Mouse (Mus musculus) embryonic facial prominence, embryonic 15.5 days (tissue): ENCODE data around the gene Rab32. TPM values are rescaled to one million over a fixed set of nuclear protein-coding genes. Genes with fewer than 3 reads are reported as not detected.
"Not testable (repeated sequence)": the region's sequence is repeated elsewhere in the genome, so short reads cannot be mapped to it uniquely, and the experiment has no call there.

Experiments
- ATAC-seq: fragments of 200-750 bp; cut with Nextera tagmentation; 2 replicates; pipeline ENCODE4 v1.8.0; 2017; ENCODE audit warnings: low read depth, moderate TSS enrichment; ENCODE audit not compliant: insufficient number of reproducible peaks, low FRiP score, low TSS enrichment
- H3K27ac ChIP-seq: fragments of 300-500 bp; sonication (generic); replicated peaks from 2 replicates; pipeline ENCODE4 v1.5.1; 2015; ENCODE audit warnings: mild to moderate bottlenecking, inconsistent platforms
- H3K27me3 ChIP-seq: fragments of 300-500 bp; sonication (generic); 2 replicates; pipeline ENCODE4 v1.6.1; 2015; ENCODE audit warnings: inconsistent platforms
- H3K36me3 ChIP-seq: fragments of 300-500 bp; sonication (generic); 2 replicates; pipeline ENCODE4 v1.6.1; 2015; ENCODE audit warnings: mild to moderate bottlenecking, inconsistent platforms
- H3K4me1 ChIP-seq: fragments of 300-500 bp; sonication (generic); 2 replicates; pipeline ENCODE4 v1.6.1; 2015; ENCODE audit warnings: inconsistent platforms
- H3K4me2 ChIP-seq: fragments of 300-500 bp; sonication (generic); replicated peaks from 2 replicates; pipeline ENCODE4 v1.6.1; 2015; ENCODE audit warnings: mild to moderate bottlenecking, inconsistent platforms
- H3K4me3 ChIP-seq: fragments of 300-500 bp; sonication (generic); replicated peaks from 2 replicates; pipeline ENCODE4 v1.5.1; 2015; ENCODE audit warnings: mild to moderate bottlenecking, inconsistent platforms
- H3K9ac ChIP-seq: fragments of 300-500 bp; sonication (generic); 2 replicates; pipeline ENCODE4 v1.6.1; 2015; ENCODE audit warnings: inconsistent platforms
- H3K9me3 ChIP-seq: fragments of 300-500 bp; sonication (generic); replicated peaks from 2 replicates; pipeline ENCODE4 v1.6.1; 2016; ENCODE audit warnings: inconsistent platforms
- WGBS: fragments of 180-500 bp; shearing (Covaris S2); methylation state at CpG from one replicate; pipeline ENCODE4 v1.1.7; 2015; 5-methylcytosine and 5-hydroxymethylcytosine counted together
- polyA plus RNA-seq: library from polyadenylated mRNA; unstranded; fragments of >200 nt; fragmentation: Nextera tagmentation; extraction: Ambion mirVana; gene quantifications from 2 replicates; pipeline ENCODE4 v1.2.1, GENCODE M21; 2015

The Rab32 gene
- 19.5 and 19.8 TPM in 2 replicates for polyA plus RNA-seq

DNA sequence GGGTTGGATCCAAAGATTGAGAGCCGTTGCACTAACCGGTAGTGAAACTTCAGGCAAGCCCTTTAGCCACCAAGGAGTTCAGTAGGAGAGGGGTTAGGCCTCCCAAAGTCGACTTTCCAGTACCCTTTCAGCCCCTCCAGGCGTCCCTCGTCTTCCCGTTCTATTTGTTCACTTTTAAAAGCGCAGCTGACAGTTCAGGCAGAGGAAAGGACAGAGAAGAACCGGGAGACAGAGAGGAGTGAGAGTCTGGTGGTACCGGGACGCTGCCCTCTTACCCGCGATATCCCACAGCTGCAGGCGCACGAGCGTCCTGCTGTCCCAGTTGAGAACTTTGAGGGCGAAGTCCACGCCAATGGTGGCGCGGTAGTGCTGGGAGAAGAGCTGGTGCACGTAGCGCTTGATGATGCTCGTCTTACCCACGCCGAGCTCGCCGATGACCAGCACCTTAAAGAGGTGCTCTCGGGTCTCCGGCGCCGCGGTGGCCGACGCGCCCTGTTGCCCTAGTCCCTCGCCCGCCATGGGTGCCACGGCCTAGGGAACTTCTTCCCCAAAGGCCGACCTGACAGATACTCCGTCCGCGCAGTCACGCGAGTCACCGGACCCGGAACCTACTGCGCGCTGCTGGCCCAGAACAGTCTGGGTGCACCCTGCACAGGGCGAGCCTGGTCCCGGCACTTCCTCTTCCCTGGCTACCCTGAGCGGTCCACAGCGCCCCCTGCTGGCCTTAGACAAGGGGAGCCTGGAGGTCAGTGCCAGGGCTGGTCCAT, at the start of gene Rab32:
Rab32 (minus strand) TSS at position 696 of the 767 bp plus-strand sequence.
- under 1% methylated on average over 51 of the region's 51 CpGs for WGBS
- no peaks in the 10 kb centered on the region for H3K27me3 ChIP-seq
- H3K4me1 ChIP-seq = peaks cover 11% of the 10 kb centered on the region
- H3K9ac ChIP-seq = peak within 1 kb of the TSS; percentile 40
- no peaks in the 10 kb centered on the region for H3K9me3 ChIP-seq
- H3K27ac ChIP-seq = peak within 1 kb of the TSS; percentile 29
- ATAC-seq = peak; percentile 90
- H3K4me2 ChIP-seq = peak within 1 kb of the TSS; percentile 90
- no peaks in the 10 kb centered on the region for H3K36me3 ChIP-seq
- peak within 1 kb of the TSS; percentile 64 for H3K4me3 ChIP-seq

GRCm38 (mm10) chr10:10600771-10601170, 42.7 kb upstream of the Rab32 start:
- Histone ChIP-seq H3K4me1 (no peaks in the 10 kb centered on the region), H3K9me3 (no peaks in the 10 kb centered on the region), H3K4me2 (no peak overlapping the region), H3K4me3 (no peak overlapping the region), H3K27ac (no peak overlapping the region), H3K36me3 (no peaks in the 10 kb centered on the region), H3K9ac (no peak overlapping the region), H3K27me3 (no peaks in the 10 kb centered on the region)
- 78% methylated on average over 3 of the region's 3 CpGs for WGBS
- ATAC-seq = no peak

DNA sequence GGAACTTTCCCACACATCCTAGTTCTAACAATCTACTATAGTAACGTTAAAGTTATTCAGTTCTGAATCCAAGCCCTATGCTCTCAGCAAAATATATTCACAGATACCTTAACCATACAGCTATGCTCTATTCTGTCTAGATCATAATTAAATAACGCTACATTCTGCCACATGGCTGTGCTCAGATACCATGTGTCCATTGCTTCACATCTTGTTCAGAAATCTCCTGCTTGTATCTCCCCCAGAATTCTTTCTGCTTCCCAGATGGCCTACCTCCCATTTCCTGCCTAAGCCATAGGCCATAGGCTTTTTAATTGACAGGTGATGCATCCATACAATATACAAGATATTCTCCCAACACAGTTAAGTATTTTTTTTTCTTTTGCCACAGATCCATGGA, 39.4 kb upstream of the Rab32 start:
- not testable (repeated sequence) for H3K4me1 ChIP-seq, H3K9me3 ChIP-seq, H3K27ac ChIP-seq, H3K27me3 ChIP-seq, ATAC-seq, H3K36me3 ChIP-seq, H3K4me2 ChIP-seq, H3K4me3 ChIP-seq, H3K9ac ChIP-seq
- WGBS = 84% methylated on average over 2 of the region's 2 CpGs

DNA sequence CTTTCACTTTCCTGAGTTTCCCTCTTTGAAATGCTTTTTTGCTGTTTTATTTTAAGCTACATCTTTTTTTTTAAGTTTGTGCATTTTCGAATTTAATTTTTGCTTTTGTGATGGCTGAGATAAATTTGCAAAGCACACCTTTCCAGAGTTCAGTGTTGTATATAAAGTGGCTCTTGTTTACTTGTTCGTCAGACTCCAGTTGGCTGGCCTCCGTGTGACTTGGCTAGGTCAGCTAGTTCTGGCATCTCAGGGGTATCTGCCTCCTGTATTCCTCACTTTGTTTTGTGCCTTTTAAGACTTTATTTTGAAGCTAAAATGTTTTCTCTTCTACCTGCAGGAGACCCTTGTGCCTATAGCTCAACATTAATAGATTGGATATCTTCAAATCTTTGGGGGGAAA, 22.7 kb upstream of the Rab32 start:
- Histone ChIP-seq H3K4me2 (no peak overlapping the region), H3K27me3 (no peaks in the 10 kb centered on the region), H3K9me3 (no peaks in the 10 kb centered on the region), H3K27ac (no peak overlapping the region), H3K4me3 (no peak overlapping the region), H3K9ac (no peak overlapping the region), H3K4me1 (no peaks in the 10 kb centered on the region), H3K36me3 (no peaks in the 10 kb centered on the region)
- no peak for ATAC-seq
- WGBS = 80% methylated on average over 3 of the region's 3 CpGs

DNA sequence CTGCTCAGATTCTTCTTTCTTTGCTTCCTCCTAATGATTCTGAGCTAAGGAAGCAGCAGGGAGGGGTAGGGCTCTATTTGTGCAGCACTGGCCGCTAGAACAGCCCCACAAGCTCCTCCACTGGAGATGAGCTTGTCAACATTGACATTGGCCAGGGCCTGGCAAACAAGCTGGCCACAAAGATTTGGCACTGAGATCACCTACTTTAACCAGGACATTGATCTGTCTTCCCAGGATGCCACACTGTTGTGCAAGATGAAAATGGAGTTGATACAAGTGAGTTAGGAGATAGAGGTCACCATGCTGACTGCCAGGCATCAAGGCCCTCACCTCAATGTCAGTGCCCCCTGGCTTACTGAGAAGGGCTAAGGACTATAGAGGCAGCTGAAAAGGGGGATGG, 21.8 kb upstream of the Rab32 start:
- H3K4me1 ChIP-seq = no peaks in the 10 kb centered on the region
- H3K9ac ChIP-seq = no peak overlapping the region
- no peak overlapping the region for H3K4me2 ChIP-seq
- 65% methylated on average over 1 of the region's 1 CpGs for WGBS
- no peak overlapping the region for H3K27ac ChIP-seq
- H3K27me3 ChIP-seq = no peaks in the 10 kb centered on the region
- no peaks in the 10 kb centered on the region for H3K9me3 ChIP-seq
- H3K4me3 ChIP-seq = no peak overlapping the region
- no peak for ATAC-seq
- H3K36me3 ChIP-seq = no peaks in the 10 kb centered on the region

GRCm38 (mm10) chr10:10558337-10558711, 259 bp upstream of the Rab32 start:
- no peaks in the 10 kb centered on the region for H3K27me3 ChIP-seq
- no peak overlapping the region for H3K27ac ChIP-seq
- peak overlapping the region; percentile 90 for H3K4me2 ChIP-seq
- H3K36me3 ChIP-seq = no peaks in the 10 kb centered on the region
- peaks cover 11% of the 10 kb centered on the region for H3K4me1 ChIP-seq
- no peak for ATAC-seq
- H3K4me3 ChIP-seq = peak overlapping the region; percentile 64
- no peaks in the 10 kb centered on the region for H3K9me3 ChIP-seq
- no peak overlapping the region for H3K9ac ChIP-seq
- WGBS = 41% methylated on average over 5 of the region's 5 CpGs

DNA sequence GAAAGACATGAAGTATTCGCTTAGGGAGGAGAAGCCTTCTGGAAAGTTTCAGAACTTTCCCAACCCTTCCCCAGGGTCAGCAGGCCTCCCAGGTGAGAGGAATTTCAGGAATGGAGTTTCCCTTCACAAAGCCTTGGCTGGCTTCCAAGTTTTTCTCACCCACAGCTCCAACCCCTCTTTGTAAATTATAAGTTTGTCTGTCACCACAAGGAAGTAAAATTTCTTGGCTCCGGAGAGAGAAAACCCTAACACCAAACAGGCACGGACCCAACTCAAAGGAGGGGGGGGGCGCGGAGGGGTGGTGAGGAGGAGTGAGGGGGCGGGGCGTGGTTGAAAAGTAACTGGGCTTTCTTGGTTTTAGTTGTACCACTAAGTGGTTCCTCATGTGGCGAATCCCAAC, 980 bp downstream of the Rab32 start:
- no peak overlapping the region for H3K9ac ChIP-seq

GRCm38 (mm10) chr10:10555676-10556075, 2.4 kb downstream of the Rab32 start:
- Histone ChIP-seq H3K4me3 (no peak overlapping the region), H3K9ac (no peak overlapping the region), H3K4me2 (no peak overlapping the region), H3K9me3 (no peaks in the 10 kb centered on the region), H3K36me3 (no peaks in the 10 kb centered on the region), H3K27me3 (no peaks in the 10 kb centered on the region), H3K4me1 (peaks cover 11% of the 10 kb centered on the region), H3K27ac (no peak overlapping the region)
- ATAC-seq = no peak
- WGBS = 47% methylated on average over 3 of the region's 3 CpGs

More for the DNA sequence above, 980 bp downstream of the Rab32 start:
- H3K4me3 ChIP-seq = peak overlapping the region; percentile 64
- H3K27ac ChIP-seq = 0 out of 2 replicates have a peak overlapping the region, but pooled peaks have one; percentile 22
- H3K4me2 ChIP-seq = peak overlapping the region; percentile 90
- H3K4me1 ChIP-seq = peaks cover 11% of the 10 kb centered on the region
- peak; percentile 65 for ATAC-seq
- H3K27me3 ChIP-seq = no peaks in the 10 kb centered on the region
- H3K9me3 ChIP-seq = no peaks in the 10 kb centered on the region
- WGBS = 1% methylated on average over 8 of the region's 8 CpGs
- no peaks in the 10 kb centered on the region for H3K36me3 ChIP-seq

- Histone ChIP-seq H3K4me3 (no peak overlapping the region), H3K27ac (no peak overlapping the region), H3K4me2 (no peak overlapping the region), H3K9ac (no peak overlapping the region), H3K4me1 (peaks cover 11% of the 10 kb centered on the region), H3K27me3 (no peaks in the 10 kb centered on the region), H3K36me3 (no peaks in the 10 kb centered on the region), H3K9me3 (no peaks in the 10 kb centered on the region)
- 38% methylated on average over 5 of the region's 5 CpGs for WGBS
- ATAC-seq = no peak
Observed at GRCm38 (mm10) chr10:10555221-10555620, 2.8 kb downstream of the Rab32 start.

- Histone ChIP-seq H3K4me3 (no peak overlapping the region), H3K36me3 (no peaks in the 10 kb centered on the region), H3K4me1 (no peaks in the 10 kb centered on the region), H3K9ac (no peak overlapping the region), H3K9me3 (no peaks in the 10 kb centered on the region), H3K27ac (no peak overlapping the region), H3K4me2 (no peak overlapping the region), H3K27me3 (no peaks in the 10 kb centered on the region)
- ATAC-seq = no peak
- WGBS = 64% methylated on average over 1 of the region's 1 CpGs
Observed at GRCm38 (mm10) chr10:10550134-10550533, 7.9 kb downstream of the Rab32 start.

DNA sequence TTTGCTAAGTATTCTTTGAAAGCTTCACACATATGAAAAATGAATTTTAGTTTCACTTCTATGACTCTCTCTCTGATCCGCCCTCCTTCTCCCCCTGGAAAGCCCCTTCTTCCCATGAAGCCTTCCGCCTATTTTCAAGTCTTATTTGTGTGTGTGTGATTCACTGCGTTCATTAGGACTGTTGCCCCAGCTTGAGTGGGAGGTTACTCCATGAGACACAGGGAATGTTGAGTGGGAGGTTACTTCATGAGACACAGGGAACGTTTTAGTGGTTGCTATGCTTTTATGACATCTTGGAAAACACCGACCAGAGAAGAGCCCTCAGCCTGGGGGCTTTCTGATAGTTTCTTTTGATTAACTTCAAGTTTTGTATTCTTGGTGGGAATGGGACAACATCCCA, 11.4 kb downstream of the Rab32 start:
- no peak overlapping the region for H3K4me3 ChIP-seq
- H3K4me2 ChIP-seq = no peak overlapping the region
- H3K4me1 ChIP-seq = no peaks in the 10 kb centered on the region
- 64% methylated on average over 5 of the region's 5 CpGs for WGBS
- H3K27me3 ChIP-seq = no peaks in the 10 kb centered on the region
- H3K9me3 ChIP-seq = no peaks in the 10 kb centered on the region
- H3K27ac ChIP-seq = no peak overlapping the region
- no peaks in the 10 kb centered on the region for H3K36me3 ChIP-seq
- no peak for ATAC-seq
- H3K9ac ChIP-seq = no peak overlapping the region

- no peaks in the 10 kb centered on the region for H3K36me3 ChIP-seq
- H3K27ac ChIP-seq = no peak overlapping the region
- H3K4me3 ChIP-seq = no peak overlapping the region
- no peak for ATAC-seq
- no peak overlapping the region for H3K9ac ChIP-seq
- H3K27me3 ChIP-seq = no peaks in the 10 kb centered on the region
- H3K4me2 ChIP-seq = no peak overlapping the region
- no peaks in the 10 kb centered on the region for H3K9me3 ChIP-seq
- 78% methylated on average over 3 of the region's 3 CpGs for WGBS
- no peaks in the 10 kb centered on the region for H3K4me1 ChIP-seq
Observed at GRCm38 (mm10) chr10:10544955-10545354, 13.1 kb downstream of the Rab32 start.
